Mouse (Mus musculus) bone marrow, adult 2 months (tissue): ENCODE measurements around the gene Cdc42se1.

ENCODE experiments used
- CTCF ChIP-seq: fragments of 200-500 bp; IDR thresholded peaks from 2 replicates; pipeline ENCODE4 v1.5.1; 2011; ENCODE audit warnings: low read length, control low read depth; ENCODE audit not compliant: control insufficient read depth, insufficient read depth
- POLR2A ChIP-seq: fragments of 200-500 bp; IDR thresholded peaks from 2 replicates; pipeline ENCODE4 v1.6.1; 2011; ENCODE audit warnings: low read depth, mild to moderate bottlenecking, control low read depth, low read length, borderline replicate concordance; ENCODE audit not compliant: control insufficient read depth

GRCm38 (mm10) chr3:95274453-95274852 lies 45.9 kb downstream of the Cdc42se1 start:
- TF ChIP-seq CTCF: 0 out of 2 replicates have a peak, but pooled peaks have one; percentile 7
- TF ChIP-seq POLR2A: no peak
